Mouse (Mus musculus) midbrain, embryonic 16.5 days (tissue): ENCODE measurements around the gene Garem2. TPM values are rescaled to one million over a fixed set of nuclear protein-coding genes. Genes with fewer than 3 reads are reported as not detected.

Experiments
- ATAC-seq: fragments of 200-750 bp; cut with Nextera tagmentation; 2 replicates; pipeline ENCODE4 v1.8.0; 2017; ENCODE audit warnings: moderate TSS enrichment
- H3K27ac ChIP-seq: fragments of 300-500 bp; sonication (generic); 2 replicates; pipeline ENCODE4 v1.5.1; 2014; ENCODE audit warnings: mild to moderate bottlenecking, low read length, mixed read lengths
- H3K27me3 ChIP-seq: fragments of 300-500 bp; sonication (generic); 2 replicates; pipeline ENCODE4 v1.6.1; 2014; ENCODE audit warnings: low read depth, low read length, mixed read lengths; ENCODE audit not compliant: control insufficient read depth, insufficient read depth
- H3K36me3 ChIP-seq: fragments of 300-500 bp; sonication (generic); 2 replicates; pipeline ENCODE4 v1.6.1; 2014; ENCODE audit warnings: mild to moderate bottlenecking, low read length, moderate library complexity, mixed read lengths; ENCODE audit not compliant: control insufficient read depth, insufficient read depth
- H3K4me1 ChIP-seq: fragments of 300-500 bp; sonication (generic); 2 replicates; pipeline ENCODE4 v1.6.1; 2014; ENCODE audit warnings: mild to moderate bottlenecking, low read length, mixed read lengths; ENCODE audit not compliant: control insufficient read depth, insufficient read depth
- H3K4me2 ChIP-seq: fragments of 300-500 bp; sonication (generic); 2 replicates; pipeline ENCODE4 v1.6.1; 2014; ENCODE audit warnings: mild to moderate bottlenecking, low read length, mixed read lengths
- H3K4me3 ChIP-seq: fragments of 300-500 bp; sonication (generic); 2 replicates; pipeline ENCODE4 v1.5.1; 2014; ENCODE audit warnings: low read depth, mild to moderate bottlenecking, low read length, moderate library complexity, mixed read lengths
- H3K9ac ChIP-seq: fragments of 300-500 bp; sonication (generic); 2 replicates; pipeline ENCODE4 v1.6.1; 2014; ENCODE audit warnings: low read depth, low read length, mixed read lengths
- H3K9me3 ChIP-seq: fragments of 300-500 bp; sonication (generic); replicated peaks from 2 replicates; pipeline ENCODE4 v1.6.1; 2014; ENCODE audit warnings: mild to moderate bottlenecking, low read length, mixed read lengths; ENCODE audit not compliant: control insufficient read depth, poor library complexity, severe bottlenecking
- WGBS: fragments of 180-500 bp; shearing (Covaris S2); extraction: QIAGEN DNeasy Blood & Tissue Kit; methylation state at CpG from one replicate; pipeline ENCODE4 v1.1.7; 2014; 5-methylcytosine and 5-hydroxymethylcytosine counted together
- polyA plus RNA-seq: library from polyadenylated mRNA; unstranded; fragments of >200 nt; fragmentation: Nextera tagmentation; extraction: Ambion mirVana; gene quantifications from 2 replicates; pipeline ENCODE4 v1.2.1, GENCODE M21; 2015

The Garem2 gene
- polyA plus RNA-seq, 1 experiment from 2014 or later = 8.1 TPM

DNA sequence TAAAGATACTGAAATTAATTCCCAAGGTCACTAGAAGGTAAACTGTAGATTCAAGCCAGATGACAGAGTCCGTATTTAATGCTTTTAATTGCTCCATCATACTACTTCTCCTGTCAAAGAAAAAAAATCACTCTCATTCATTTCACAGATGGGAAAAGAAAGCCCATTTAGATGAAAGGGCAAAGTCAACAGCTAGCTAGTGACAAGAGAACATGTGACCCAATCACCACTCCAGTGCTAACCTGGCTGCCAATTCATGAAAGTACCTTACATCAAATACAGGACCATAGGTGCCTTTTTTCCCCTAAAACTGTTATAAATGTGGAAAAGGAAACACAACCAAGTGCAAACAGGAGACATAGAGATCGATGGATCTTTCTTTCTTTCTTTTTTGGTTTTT lies 48.3 kb downstream of the Garem2 start:
- no peaks in the 10 kb centered on the region for H3K36me3 ChIP-seq
- no peak for ATAC-seq
- H3K4me2 ChIP-seq = no peak overlapping the region
- 94% methylated on average over 2 of the region's 2 CpGs for WGBS
- H3K9ac ChIP-seq = no peak overlapping the region
- no peak overlapping the region for H3K4me3 ChIP-seq
- no peaks in the 10 kb centered on the region for H3K27me3 ChIP-seq
- H3K4me1 ChIP-seq = peaks cover 28% of the 10 kb centered on the region
- no peak overlapping the region for H3K27ac ChIP-seq
- no peaks in the 10 kb centered on the region for H3K9me3 ChIP-seq

DNA sequence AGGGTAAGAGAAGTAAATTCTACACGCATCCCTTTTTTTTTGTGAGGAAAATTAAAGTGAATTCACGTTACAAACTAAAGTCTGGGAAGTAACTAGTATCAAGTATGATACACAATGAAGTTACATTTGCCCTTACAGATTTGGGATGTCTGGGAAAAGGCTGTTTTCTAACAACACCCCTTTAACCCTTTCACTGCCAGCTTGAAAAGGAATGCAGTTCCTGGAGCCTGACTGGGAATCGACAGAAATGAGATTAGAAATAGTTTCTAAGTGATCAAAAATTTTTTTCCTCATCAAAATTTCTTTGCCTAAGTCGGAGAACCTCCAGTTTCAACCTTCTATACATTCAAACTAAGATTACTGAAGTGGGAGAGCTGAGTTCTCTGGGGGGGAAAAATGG lies 49.1 kb downstream of the Garem2 start:
- 19% methylated on average over 4 of the region's 4 CpGs for WGBS
- no peak for ATAC-seq
- H3K36me3 ChIP-seq = no peaks in the 10 kb centered on the region

DNA sequence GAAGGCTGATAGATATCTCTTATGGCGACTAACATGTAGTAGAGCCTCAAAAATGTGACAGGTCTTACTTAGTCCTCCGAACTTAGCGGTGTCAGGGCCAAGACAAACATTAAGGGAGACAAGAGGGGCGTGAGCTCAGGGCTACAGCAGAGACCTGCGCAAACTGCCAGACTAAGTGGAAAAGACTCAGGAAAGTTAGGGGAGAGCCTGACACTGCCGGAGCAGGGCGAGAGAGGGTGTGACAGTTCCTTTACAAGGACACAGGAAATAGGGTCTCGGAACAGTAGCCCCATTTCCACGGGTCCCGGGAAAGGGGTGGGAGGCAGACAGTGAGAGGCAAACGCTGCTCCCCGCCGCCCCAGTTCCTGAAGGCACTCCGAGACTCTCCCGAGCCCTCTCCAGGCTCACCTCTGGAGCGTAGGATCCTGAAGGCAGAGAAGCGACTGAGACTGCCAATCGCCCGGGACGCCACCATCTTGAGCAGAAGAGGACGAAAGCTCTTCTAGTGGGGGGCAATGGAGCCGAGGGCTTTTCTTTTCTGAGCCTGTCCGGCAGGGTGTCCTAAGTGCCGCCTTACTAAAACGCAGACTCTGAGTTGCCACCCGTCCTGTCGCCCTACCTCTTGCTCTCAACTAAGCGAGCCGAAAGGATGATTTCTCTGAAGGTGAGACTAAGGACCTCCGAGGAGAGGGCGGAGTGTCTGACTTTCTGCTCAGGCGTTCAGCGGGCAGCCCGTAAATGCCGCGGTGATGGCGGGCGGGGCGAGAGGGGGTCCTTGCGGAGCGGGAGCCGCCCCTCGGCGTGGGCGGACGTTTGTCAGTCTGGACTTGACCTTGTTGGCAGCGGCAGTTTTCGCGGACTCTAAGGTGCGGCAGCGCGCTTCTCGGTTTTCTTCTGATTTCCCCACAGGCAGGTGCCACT lies 49.8 kb downstream of the Garem2 start, which contains the start of the genes Hadha and Hadhb:
Hadha (minus strand) TSS at position 689 of the 921 bp plus-strand sequence.
Hadhb (plus strand) TSS at position 775 of the 921 bp plus-strand sequence.
- Histone ChIP-seq H3K36me3 (no peaks in the 10 kb centered on the region), H3K9me3 (no peaks in the 10 kb centered on the region), H3K4me3 (peak within 1 kb of the TSS; percentile 91), H3K27ac (peak within 1 kb of the TSS; percentile 93), H3K4me2 (peak within 1 kb of the TSS; percentile 84), H3K27me3 (no peaks in the 10 kb centered on the region), H3K9ac (peak within 1 kb of the TSS; percentile 88), H3K4me1 (peaks cover 28% of the 10 kb centered on the region)
- under 1% methylated on average over 53 of the region's 53 CpGs for WGBS
- peak; percentile 95 for ATAC-seq

More for the DNA sequence above, 49.1 kb downstream of the Garem2 start:
- Histone ChIP-seq H3K4me3 (peak overlapping the region; percentile 91), H3K27ac (peak overlapping the region; percentile 93; the same call in 1 of the 2 replicates), H3K9me3 (no peaks in the 10 kb centered on the region), H3K4me1 (peaks cover 28% of the 10 kb centered on the region), H3K9ac (peak overlapping the region; percentile 88), H3K27me3 (no peaks in the 10 kb centered on the region), H3K4me2 (peak overlapping the region; percentile 84)

DNA sequence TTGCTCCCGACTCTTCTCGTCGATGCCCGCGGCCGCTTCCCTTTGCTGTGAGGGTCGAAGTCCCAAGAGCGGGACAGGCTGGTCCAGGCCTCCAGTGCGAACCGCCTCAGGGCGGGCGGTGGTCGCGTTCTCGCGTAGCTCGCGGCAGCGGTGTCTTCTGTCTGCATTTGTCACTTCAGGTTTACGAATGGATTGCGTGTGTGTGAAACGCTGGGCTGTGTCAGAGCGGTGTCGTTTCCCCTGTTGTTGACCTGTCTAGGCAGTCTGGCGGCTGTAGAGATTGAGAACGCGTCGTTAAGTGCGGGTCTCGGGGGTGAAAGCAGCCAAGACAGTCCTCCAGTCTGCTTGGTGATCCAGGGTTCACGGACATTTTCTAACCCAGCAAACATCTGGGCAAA lies 50.4 kb downstream of the Garem2 start:
- under 1% methylated on average over 31 of the region's 31 CpGs for WGBS
- peak overlapping the region; percentile 80 for H3K4me2 ChIP-seq
- H3K36me3 ChIP-seq = no peaks in the 10 kb centered on the region
- peak overlapping the region; percentile 91 for H3K4me3 ChIP-seq
- H3K27me3 ChIP-seq = no peaks in the 10 kb centered on the region
- H3K4me1 ChIP-seq = peaks cover 28% of the 10 kb centered on the region
- peak overlapping the region; percentile 88 for H3K9ac ChIP-seq
- no peaks in the 10 kb centered on the region for H3K9me3 ChIP-seq
- peak; percentile 80 for ATAC-seq
- peak overlapping the region; percentile 93 for H3K27ac ChIP-seq

DNA sequence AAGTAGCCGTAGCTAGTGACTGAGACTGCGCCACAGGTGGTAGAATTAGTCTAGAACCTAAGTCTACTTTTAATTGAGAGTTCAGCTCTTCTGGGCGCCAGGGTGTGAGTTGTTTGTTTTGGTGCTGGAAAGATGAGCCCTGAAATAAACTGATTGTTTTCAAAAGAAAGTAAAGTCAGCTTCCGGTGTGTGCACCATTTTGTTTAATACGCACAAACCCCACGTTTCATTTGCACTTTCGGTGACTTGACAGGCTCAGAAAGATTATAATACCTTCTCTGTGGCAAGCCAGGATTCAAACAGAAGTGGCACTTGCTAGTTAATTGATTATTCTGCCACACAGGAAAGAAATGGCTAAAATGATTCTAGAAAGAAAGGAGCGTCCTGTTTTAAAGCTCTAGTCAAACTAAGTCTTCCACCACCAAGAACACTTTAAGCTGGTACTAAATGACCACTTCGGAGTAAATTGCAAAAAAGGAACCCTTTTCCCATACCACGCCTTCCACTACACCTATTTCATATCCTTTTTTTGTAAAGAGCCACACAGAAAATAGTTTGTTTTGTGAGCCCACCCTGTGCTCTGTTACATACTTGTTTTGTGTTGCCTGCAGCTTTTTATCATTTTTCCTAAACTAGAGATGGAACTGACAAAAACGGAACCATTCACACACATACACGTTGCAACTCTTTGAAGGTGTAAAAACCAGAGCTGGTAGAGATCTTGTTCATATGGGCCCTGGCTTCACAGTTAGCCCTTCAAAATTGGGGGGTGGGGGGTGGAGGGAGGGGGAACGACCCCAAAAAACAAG lies 51.1 kb downstream of the Garem2 start:
- H3K27ac ChIP-seq = peak overlapping the region; percentile 93
- H3K9me3 ChIP-seq = no peaks in the 10 kb centered on the region
- ATAC-seq = no peak
- H3K36me3 ChIP-seq = no peaks in the 10 kb centered on the region
- peaks cover 28% of the 10 kb centered on the region for H3K4me1 ChIP-seq
- H3K27me3 ChIP-seq = no peaks in the 10 kb centered on the region
- peak overlapping the region; percentile 80 for H3K4me2 ChIP-seq
- 33% methylated on average over 13 of the region's 13 CpGs for WGBS
- H3K4me3 ChIP-seq = peak overlapping the region; percentile 91
- peak overlapping the region; percentile 88 for H3K9ac ChIP-seq

DNA sequence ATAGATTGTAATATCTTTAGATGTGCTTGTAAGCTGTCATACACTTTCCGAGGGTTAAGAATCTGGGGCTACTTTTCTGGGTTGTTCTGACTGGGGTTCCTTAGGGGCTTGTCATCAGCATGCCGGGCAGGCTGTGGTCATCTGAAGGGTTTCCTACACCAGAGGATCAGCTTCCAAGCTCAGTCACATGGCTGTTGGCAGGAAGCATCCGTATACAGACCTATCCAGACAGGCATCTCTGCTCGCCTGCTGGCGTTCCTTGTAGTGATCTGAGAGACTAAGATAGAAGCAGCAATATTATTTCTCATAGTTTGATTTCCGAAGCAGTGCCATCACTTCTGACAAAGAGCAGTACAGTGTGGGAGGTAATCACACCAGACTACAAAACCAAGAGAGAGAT lies 54.6 kb downstream of the Garem2 start:
- no peak overlapping the region for H3K27ac ChIP-seq
- H3K9me3 ChIP-seq = no peaks in the 10 kb centered on the region
- WGBS = 91% methylated on average over 6 of the region's 6 CpGs
- no peak overlapping the region for H3K4me2 ChIP-seq
- H3K36me3 ChIP-seq = no peaks in the 10 kb centered on the region
- no peaks in the 10 kb centered on the region for H3K27me3 ChIP-seq
- ATAC-seq = no peak
- H3K4me3 ChIP-seq = no peak overlapping the region
- H3K9ac ChIP-seq = no peak overlapping the region
- H3K4me1 ChIP-seq = peaks cover 14% of the 10 kb centered on the region

DNA sequence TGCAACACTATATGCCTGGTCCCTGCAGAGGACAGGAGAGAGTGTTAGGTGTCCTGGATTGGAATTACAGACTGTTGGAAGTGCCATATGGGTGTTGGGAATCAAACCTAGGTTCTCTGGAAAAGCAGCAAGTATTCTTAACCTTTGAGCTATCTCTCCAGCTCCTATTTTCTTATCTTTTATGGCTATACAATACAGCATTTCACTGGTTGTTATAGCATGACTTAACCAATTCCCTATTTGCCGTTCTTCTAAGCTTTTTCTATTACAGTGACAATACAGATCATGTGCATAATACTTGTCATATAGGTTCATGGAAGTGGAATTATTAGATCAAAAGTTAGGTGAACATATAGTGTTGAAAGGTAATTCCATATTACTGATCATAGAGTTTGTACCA lies 56.9 kb downstream of the Garem2 start:
- Histone ChIP-seq H3K9ac (no peak overlapping the region), H3K27ac (no peak overlapping the region), H3K4me2 (no peak overlapping the region), H3K4me1 (peaks cover 5% of the 10 kb centered on the region; the same call in 1 of the 2 replicates), H3K4me3 (no peak overlapping the region), H3K9me3 (no peaks in the 10 kb centered on the region), H3K27me3 (no peaks in the 10 kb centered on the region), H3K36me3 (no peaks in the 10 kb centered on the region)
- ATAC-seq = no peak
- 86% methylated on average over 1 of the region's 1 CpGs for WGBS

DNA sequence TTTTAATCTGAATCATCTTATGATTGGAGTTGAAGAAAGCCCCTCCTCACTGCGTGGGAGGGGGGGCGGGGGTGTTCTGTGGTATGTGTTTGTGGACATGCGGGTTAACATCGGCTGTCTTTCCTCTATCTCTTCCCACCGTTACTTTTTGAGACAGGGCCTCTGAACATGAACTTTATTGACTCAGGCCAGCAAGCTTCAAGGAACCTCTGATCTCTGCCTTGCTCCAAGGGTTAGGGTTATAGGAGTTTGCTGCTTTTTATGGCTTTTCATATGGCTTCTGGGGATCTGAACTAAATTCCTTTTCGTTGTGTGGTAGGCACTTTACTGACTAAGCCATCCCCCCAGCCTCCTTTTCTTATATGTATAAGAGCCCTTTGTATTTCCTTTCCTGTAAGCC lies 57.4 kb downstream of the Garem2 start:
- Histone ChIP-seq H3K27ac (no peak overlapping the region), H3K9ac (no peak overlapping the region), H3K4me2 (no peak overlapping the region), H3K36me3 (no peaks in the 10 kb centered on the region), H3K9me3 (no peaks in the 10 kb centered on the region), H3K4me1 (peaks cover 4% of the 10 kb centered on the region; the same call in 1 of the 2 replicates), H3K4me3 (no peak overlapping the region), H3K27me3 (no peaks in the 10 kb centered on the region)
- ATAC-seq = no peak
- 85% methylated on average over 6 of the region's 6 CpGs for WGBS
